Mouse (Mus musculus): ENCODE measurements around the gene Mpp6.

Gene Mpp6

GRCm38 (mm10) chr6:50109757-50110378 lies at the start of gene Mpp6:
Gene Mpp6 (plus strand): TSS chr6:50110241.
- DNase-seq: peak; percentile 88

DNA sequence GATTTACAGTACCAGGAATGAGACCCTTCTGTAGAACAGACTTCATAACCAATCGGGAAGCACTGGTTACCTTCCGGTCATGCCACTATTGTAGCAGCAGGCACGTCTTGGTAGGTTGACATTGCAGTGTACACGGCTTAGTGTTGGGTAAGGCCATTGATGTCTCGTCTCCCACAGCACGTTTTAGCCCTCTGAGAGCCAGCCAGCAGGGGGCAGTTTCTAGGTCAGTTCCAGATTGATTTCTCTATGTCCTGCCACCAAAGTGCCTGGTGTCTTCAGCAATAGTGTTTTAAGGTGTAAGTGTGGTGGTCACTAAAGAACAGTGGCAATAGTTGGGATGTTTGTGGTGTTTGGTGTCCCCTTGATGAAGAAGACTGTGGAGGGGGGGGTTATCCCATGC lies 43.9 kb upstream of the Mpp6 start:
- DNase-seq: no peak

- no peak for DNase-seq
These were observed 41.6 kb upstream of the Mpp6 start for GRCm38 (mm10) chr6:50068490-50068889.

- DNase-seq: no peak
These were observed 34.8 kb upstream of the Mpp6 start for GRCm38 (mm10) chr6:50075248-50075647.

GRCm38 (mm10) chr6:50076473-50076872 lies 33.6 kb upstream of the Mpp6 start:
- no peak for DNase-seq

DNA sequence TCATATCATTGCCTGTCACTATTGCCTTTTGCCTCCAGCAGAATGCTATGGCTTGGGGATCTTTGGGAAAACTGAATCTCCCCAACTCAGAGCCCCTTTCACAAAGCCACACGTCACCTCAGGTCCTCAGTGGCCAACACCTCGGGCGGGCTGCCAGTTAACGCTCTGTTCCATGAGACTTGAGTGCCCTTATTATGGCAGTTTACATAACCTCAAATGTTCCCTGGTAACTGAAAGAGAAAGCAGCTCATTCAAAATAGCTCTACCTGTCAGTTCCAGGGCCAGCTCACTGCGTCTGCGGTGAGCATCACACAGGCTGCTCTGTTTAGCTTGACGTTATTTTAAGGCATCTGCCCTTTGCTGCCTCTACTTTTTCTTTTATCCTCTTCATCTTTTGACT lies 29.6 kb upstream of the Mpp6 start:
- DNase-seq: no peak

- no peak for DNase-seq
These were observed 24.8 kb upstream of the Mpp6 start for GRCm38 (mm10) chr6:50085206-50085605.

DNA sequence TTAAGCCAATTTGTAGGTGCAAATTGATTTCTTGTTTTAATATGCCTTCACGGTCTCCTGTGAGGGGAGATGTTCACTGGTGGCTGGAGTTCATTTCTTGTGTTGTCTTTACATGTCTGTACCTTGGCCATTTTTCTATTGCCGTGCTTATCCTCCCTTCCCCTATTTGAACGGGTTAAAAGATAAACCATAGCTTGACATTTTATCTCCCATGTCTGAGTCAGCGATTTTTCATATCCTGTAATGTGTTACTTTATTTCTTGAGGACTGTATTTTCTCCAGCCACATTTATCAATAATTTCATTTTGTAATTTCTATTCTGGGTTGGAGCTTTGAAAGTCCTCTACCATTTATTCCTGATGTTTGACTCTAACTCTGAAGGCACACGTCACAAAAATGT lies 20.7 kb upstream of the Mpp6 start:
- DNase-seq: no peak

- DNase-seq: no peak
These were observed 19.8 kb upstream of the Mpp6 start for GRCm38 (mm10) chr6:50090221-50090620.

GRCm38 (mm10) chr6:50091462-50092154 lies 18.4 kb upstream of the Mpp6 start:
- no peak for DNase-seq

- DNase-seq: peak; percentile 18
These were observed 762 bp upstream of the Mpp6 start for GRCm38 (mm10) chr6:50109201-50109756.

DNA sequence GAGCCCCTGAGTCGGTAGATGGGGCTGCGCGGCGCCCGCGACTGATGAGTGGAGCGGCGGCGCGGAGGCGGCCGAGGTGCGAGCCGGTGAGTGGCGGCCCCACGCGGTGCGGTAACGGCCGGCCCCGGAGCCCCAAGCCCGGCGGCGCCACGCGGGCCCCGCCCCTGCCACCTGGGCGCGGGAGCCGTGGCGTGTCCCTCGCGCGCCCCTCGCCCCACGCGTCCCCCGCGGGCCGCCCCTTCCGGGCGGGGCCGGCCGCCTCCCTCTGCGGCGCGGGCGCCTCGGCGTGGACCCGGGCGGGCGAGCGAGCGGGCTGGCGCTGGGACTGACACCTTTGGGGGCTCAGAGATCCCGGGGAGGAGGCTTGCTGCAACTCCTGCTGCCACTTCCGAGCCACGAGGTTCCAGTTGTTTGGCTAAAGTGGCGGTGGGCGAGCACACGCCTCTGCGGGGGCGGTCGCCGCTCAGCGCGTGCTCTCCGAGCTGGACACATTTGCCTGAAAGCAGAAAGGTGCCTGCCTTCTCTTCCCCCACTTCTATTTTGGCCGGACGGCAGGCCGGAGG lies 419 bp downstream of the Mpp6 start:
- peak; percentile 65 for DNase-seq

GRCm38 (mm10) chr6:50111111-50111655 lies 1.1 kb downstream of the Mpp6 start:
- no peak for DNase-seq

DNA sequence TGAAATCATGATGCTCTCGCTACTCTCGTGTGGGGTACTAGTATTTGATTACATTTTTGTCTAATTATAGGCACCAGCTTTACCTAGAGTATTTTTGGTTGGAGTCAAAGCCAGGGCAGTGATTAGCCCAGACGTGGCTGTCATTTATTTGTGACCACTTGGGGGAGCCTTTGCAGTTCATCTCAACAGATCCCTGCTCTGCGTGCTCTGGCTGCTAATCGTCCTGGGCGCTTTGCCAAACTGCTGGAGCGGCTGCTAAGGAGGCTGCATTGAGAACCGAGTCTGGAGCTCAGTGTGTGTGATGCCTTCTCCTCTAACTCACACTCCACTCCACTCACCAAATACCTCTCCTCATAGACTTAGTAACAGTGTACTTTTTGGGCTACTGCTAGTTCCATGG lies 2.7 kb downstream of the Mpp6 start:
- peak; percentile 79 for DNase-seq

- DNase-seq: no peak
These were observed 4.2 kb downstream of the Mpp6 start for GRCm38 (mm10) chr6:50114280-50114679.

- DNase-seq: no peak
These were observed 10.9 kb downstream of the Mpp6 start for GRCm38 (mm10) chr6:50120931-50121330.

GRCm38 (mm10) chr6:50122835-50123234 lies 12.8 kb downstream of the Mpp6 start:
- DNase-seq: no peak

DNA sequence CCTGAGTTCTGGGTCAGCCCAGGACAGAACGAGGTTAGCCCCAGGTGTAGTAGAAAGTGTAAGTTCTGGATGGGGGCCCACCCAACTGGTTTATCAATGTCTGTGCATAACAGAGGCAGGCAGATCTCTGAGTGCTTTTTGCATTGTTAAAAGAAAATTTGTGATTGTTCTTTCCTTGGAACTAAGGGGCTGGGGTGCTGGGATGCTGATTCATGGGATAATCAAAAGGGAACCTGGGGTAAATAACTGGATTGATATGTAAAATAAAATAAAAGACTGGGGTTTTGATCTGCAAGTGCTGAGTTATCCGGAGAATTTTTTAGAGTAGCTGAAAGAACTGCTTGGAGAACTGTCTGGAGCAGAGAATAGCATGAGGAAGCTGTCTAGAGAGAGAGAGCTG lies 14.2 kb downstream of the Mpp6 start:
- no peak for DNase-seq

- DNase-seq: no peak
These were observed 16.3 kb downstream of the Mpp6 start for GRCm38 (mm10) chr6:50126331-50126730.

DNA sequence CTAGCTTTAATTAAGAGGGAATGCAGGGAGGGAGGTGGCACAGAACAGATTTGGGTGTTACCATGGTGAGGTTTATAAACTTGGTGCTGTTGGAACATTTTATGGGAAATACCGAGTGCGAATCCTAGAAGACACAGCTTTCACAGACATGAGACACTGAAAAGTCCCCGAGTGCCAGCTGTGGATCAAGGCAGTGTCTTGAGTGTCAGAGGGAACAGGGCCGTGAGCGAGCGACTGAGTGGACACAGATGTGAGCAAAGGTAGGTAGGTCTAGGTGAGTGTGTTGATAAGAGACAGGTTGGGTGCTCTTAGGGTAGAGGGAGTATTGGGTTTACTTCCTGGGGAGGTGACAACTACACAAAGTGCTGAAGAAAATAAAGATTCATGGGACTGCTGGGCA lies 17.5 kb downstream of the Mpp6 start:
- no peak for DNase-seq

- DNase-seq: no peak
These were observed 27.6 kb downstream of the Mpp6 start for GRCm38 (mm10) chr6:50137651-50138050.

DNA sequence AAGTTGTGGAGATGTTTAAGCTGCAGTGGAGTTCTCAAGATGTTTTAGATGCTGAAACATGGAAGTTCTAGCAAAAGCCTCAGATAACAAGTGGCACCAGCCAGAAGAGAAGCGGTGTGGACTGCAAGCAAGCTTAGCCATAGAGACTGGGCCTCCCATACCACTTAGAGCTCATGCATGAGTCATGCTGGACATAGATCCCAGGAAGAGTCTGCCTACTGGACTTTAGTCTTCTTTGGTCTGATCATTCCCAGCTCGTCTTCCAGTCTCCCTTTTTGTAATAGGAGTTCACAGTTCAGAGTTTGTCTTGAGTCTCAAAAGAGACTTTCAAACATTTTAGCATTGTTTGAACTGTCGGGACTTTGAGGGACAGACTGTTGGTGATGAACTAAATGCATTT lies 29.5 kb downstream of the Mpp6 start:
- no peak for DNase-seq

GRCm38 (mm10) chr6:50146158-50146557 lies 36.1 kb downstream of the Mpp6 start:
- DNase-seq: peak; percentile 13

DNA sequence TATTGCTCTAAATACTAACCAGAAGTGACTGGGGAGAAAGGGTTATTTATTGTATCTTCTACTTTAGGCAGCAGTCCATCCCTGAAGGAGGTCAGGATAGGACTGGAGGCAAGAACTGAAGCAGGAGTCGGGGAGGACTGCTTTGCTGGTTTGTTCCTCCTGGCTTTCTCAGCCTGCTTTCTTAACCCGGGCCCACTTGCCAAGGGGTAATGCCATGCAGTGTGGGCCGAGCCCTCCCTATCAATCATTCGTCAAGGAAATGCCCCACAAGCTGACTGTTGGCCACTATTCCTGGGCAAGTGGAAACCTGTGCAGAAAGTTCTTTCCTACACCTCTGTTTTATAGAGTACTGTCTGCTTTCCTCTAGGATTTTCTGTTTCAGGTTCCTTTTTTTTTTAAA lies 39.3 kb downstream of the Mpp6 start:
- no peak for DNase-seq

Data from thymus, postnatal 14 days (tissue).